Mouse (Mus musculus): Measurements from ENCODE around the gene Fibp.

DNA sequence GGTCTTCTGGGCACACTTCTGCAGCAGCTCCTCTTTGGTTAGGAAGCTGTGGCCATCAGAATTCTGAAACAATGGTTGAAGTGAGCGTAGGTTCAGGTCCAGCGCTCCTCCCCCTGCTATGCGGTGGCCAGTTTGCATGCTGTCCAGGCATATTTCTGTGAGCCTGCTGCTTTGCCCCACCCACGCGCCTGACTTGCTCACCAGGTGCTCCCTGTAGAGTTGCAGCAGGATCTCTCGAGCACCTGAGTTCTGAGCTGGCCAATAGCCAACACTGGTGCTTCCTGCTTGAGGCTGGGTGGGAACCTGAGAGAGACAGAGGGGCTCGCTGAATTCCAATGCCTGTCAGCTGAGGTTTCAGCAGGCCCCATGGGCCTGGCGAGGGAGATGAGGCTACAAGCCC, 25.9 kb downstream of the Fibp start:
- TF ChIP-seq POLR2A (IDR thresholded peaks at IDR 0.05; ENCODE audit: insufficient read depth, low read length) (no peak), CTCF (IDR thresholded peaks at IDR 0.05; ENCODE audit: low read depth, low read length) (no peak), EP300 (IDR thresholded peaks at IDR 0.05; ENCODE audit: insufficient read depth, low read depth, low read length) (no peak)

All from ES-Bruce4 (cell line).